Mouse (Mus musculus) lung, postnatal 14 days (tissue): ENCODE measurements at regions not wholly inside any gene's neighbourhood (a gene's known extent, or its start where the extent isn't known, plus 50 kb on each side); places are given as distances from the start of the nearest gene placed in this dataset.

Experiments used
- DNase-seq: peaks from one replicate; pipeline ENCODE4 v3.0.0; 2021

- DNase-seq: no peak
These were observed 194.9 kb upstream of the Gm10192 start for GRCm38 (mm10) chr4:97377593-97378542.

GRCm38 (mm10) chr4:97360473-97360872, 177.5 kb upstream of the Gm10192 start:
- no peak for DNase-seq

- peak; percentile 39 for DNase-seq
These were observed 175.0 kb upstream of the Gm10192 start for GRCm38 (mm10) chr4:97357958-97358357.

- DNase-seq: no peak
These were observed 163.8 kb upstream of the Gm10192 start for GRCm38 (mm10) chr4:97346799-97347198.

- no peak for DNase-seq
These were observed 161.4 kb upstream of the Gm10192 start for GRCm38 (mm10) chr4:97344335-97344734.

GRCm38 (mm10) chr4:97343378-97343777, 160.4 kb upstream of the Gm10192 start:
- DNase-seq: no peak
